Mouse (Mus musculus): ENCODE measurements around the gene Cnpy3.

Gene Cnpy3

GRCm38 (mm10) chr17:46713849-46714248 is 38.2 kb downstream of the Cnpy3 start:
- no peak for DNase-seq (ENCODE audit: low read depth)

- peak; percentile 53 for DNase-seq (ENCODE audit: low read depth)
These were observed 39.6 kb downstream of the Cnpy3 start for GRCm38 (mm10) chr17:46712442-46712841.

- DNase-seq (ENCODE audit: low read depth): peak; percentile 60
These were observed 40.3 kb downstream of the Cnpy3 start for GRCm38 (mm10) chr17:46711612-46712271.

- DNase-seq (ENCODE audit: low read depth): peak; percentile 94
These were observed 40.9 kb downstream of the Cnpy3 start, which contains the start of gene Pex6 for GRCm38 (mm10) chr17:46710959-46711597. Pex6 (plus strand) TSS chr17:46711463.

GRCm38 (mm10) chr17:46706375-46707089 is 45.5 kb downstream of the Cnpy3 start:
- DNase-seq (ENCODE audit: low read depth): no peak

- peak; percentile 98 for DNase-seq (ENCODE audit: low read depth)
These were observed 46.9 kb downstream of the Cnpy3 start, which contains the start of gene Ppp2r5d for GRCm38 (mm10) chr17:46704887-46705835. Ppp2r5d (minus strand) TSS chr17:46705111.

- no peak for DNase-seq (ENCODE audit: low read depth)
These were observed 47.8 kb downstream of the Cnpy3 start for GRCm38 (mm10) chr17:46703971-46704886.

GRCm38 (mm10) chr17:46702506-46702905 is 49.5 kb downstream of the Cnpy3 start:
- no peak for DNase-seq (ENCODE audit: low read depth)

- no peak for DNase-seq (ENCODE audit: low read depth)
These were observed 49.9 kb downstream of the Cnpy3 start for GRCm38 (mm10) chr17:46702100-46702499.

GRCm38 (mm10) chr17:46701489-46701888 is 50.5 kb downstream of the Cnpy3 start:
- no peak for DNase-seq (ENCODE audit: low read depth)

GRCm38 (mm10) chr17:46699912-46700311 is 52.1 kb downstream of the Cnpy3 start:
- DNase-seq (ENCODE audit: low read depth): no peak

- no peak for DNase-seq (ENCODE audit: low read depth)
These were observed 52.8 kb downstream of the Cnpy3 start for GRCm38 (mm10) chr17:46699245-46699644.

- no peak for DNase-seq (ENCODE audit: low read depth)
These were observed 53.5 kb downstream of the Cnpy3 start for GRCm38 (mm10) chr17:46698515-46698914.

GRCm38 (mm10) chr17:46694517-46695063 is 57.4 kb downstream of the Cnpy3 start:
- DNase-seq (ENCODE audit: low read depth): no peak

GRCm38 (mm10) chr17:46691390-46691789 is 60.6 kb downstream of the Cnpy3 start:
- DNase-seq (ENCODE audit: low read depth): peak; percentile 83

- DNase-seq (ENCODE audit: low read depth): no peak
These were observed 61.3 kb downstream of the Cnpy3 start for GRCm38 (mm10) chr17:46690665-46691064.

GRCm38 (mm10) chr17:46685913-46686312 is 66.1 kb downstream of the Cnpy3 start:
- no peak for DNase-seq (ENCODE audit: low read depth)

Measured in 416B (cell line).